Mouse (Mus musculus) olfactory bulb, adult 2 months (tissue): ENCODE measurements around the gene Cenph.

ENCODE experiments used
- CTCF ChIP-seq: fragments of 200-500 bp; IDR thresholded peaks from 2 replicates; pipeline ENCODE4 v1.5.1; 2012; ENCODE audit warnings: low read depth, mild to moderate bottlenecking, low read length, moderate library complexity; ENCODE audit not compliant: insufficient read depth
- POLR2A ChIP-seq: fragments of 200-500 bp; IDR thresholded peaks from 2 replicates; pipeline ENCODE4 v1.6.1; 2012; ENCODE audit warnings: mild to moderate bottlenecking, low read depth, low read length, moderate library complexity; ENCODE audit not compliant: insufficient read depth

DNA sequence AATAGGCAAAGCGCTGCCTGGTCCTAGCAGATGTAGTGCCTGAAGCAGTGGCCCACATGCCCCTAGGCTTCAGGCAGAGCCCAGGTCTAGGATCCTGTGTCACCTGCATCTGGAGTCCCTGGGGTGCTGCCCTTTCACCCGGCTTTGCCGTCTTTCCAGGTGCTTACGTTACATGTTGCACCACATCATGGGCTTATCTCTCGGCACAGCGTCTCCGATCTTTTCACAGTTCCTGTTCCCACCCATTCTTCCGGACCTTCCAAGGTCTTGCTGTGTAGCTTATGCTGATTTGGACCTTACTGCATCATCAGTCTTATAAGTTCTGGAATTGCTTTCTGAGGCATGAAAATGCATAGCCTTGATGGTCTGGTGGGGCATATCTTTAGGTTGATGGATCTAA lies 23.2 kb downstream of the Cenph start:
- no peak for TF ChIP-seq POLR2A
- no peak for TF ChIP-seq CTCF
